Mouse (Mus musculus): Measurements from ENCODE around the gene Lctl.

The Lctl gene

DNA sequence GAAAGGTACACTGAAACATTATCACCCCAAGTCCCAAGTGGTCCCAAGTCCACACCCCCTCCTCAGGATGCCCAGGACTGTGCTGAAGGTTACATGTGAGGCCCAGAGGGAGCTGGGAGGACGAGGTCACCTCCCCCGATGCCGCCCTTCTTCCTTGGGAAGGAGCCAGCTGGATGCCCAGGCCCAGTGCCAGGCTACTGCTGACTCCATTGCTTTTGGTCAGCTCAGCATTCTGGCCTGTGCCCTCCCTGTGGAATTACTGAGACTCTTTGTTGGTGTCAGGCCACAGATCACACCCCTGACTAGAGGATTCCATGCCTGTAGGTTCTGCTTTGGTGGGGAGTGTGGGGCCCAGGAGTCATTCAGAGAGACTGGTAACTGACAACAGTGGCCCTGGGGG, at the start of gene Lctl:
Gene Lctl (plus strand): TSS at position 272 of the 400 bp plus-strand sequence.
- no peak for DNase-seq (ENCODE audit: low spot score)

DNA sequence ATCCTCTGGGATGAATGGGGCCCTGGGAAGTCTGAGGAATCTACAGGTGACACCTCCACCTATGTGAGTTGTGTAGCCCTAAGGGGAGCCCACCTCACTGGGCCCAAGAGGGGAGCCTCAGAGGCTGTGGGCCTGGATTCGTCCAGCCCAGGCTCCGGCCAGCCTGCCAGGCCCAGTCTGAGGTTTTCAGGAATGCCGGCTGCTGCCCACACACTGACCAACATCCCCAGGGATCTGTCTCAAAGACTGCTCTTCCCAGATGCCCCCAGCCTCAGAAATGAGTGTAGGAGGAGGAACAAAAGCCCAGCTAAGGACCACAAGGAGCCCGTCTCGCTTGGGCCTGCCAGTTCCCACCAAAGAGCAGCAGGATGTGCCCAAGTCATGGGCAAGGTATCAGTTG, 49.2 kb upstream of the Lctl start:
- DNase-seq (ENCODE audit: low spot score) = no peak

DNA sequence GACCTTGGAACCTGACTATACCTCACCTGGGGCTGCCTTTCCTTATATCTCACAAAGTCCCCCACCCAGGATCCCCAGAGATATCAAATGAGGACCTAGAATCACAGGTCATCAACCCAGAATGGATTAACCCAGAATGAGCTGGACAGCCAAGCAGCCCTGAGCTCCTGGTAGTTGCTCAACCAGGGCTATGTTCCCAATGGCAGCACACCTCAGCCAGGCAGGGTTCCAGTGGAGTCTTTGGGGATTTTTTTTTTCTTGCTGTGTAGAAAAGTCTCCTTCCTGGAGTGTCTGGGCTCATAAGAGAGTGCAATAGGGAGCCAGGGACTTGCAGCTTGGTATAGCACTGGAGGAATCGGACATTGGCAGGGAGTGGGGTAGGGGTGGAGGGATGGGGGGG, 48.4 kb upstream of the Lctl start:
- no peak for DNase-seq (ENCODE audit: low spot score)

DNA sequence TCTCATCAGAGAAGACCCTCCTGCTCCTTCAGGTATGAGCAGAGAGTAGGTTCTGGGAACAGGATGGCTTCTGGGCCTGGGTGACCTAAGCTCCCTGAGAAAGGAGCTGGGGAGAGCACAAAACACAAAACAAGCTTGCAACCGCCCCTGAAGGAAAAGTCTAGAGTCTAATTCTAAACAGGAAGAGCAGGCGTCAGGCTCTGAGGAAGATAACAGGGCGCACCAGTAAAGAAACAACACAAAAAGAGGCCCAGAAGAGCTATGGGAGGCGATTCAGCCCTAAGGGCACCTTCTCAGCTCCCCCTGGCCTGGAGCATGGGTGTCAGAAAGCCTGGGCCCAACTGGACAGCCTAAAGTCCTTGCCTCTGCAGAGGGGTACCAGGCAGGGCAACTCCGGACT, 47.8 kb upstream of the Lctl start:
- peak; percentile 36 for DNase-seq (ENCODE audit: low spot score)

DNA sequence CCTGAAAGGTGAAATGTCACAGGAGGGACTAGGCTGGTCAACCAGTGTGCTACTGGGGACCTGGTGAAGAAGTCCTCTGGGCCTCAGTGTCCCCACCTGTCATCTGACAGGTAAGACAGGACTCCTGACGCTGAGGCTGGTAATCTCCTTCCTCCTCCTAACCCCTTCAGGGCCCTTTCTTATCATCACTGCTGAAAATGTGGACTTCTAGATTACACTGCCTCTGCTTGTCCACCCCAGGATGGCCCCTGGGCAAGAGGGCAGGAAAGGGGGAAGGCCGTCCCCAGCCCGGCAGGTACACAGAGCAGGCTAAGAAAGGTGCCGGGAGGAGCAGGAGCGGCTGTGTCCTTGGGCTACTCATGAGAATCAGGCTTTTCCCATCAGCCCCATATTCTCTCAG, 46.3 kb upstream of the Lctl start:
- no peak for DNase-seq (ENCODE audit: low spot score)

DNA sequence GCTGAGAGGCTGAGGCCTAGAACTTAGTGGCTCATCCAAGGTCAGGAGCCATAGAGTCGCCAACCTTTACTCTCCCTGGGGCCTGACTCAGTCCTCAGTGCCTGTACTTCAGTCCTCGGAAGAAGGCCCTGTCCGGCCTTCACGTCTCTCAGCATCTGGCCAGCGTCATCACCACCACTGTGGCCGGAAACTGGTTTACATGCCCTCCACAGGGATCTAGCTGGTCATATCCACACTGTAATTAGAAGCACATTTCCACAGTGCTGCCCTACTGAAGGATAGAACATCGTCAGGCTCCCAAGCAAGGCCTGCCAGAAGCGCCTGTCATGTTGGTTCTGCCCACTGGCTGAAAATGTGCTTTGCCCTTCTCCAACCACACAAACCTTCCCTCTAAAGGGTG, 42.1 kb upstream of the Lctl start:
- no peak for DNase-seq (ENCODE audit: low spot score)

DNA sequence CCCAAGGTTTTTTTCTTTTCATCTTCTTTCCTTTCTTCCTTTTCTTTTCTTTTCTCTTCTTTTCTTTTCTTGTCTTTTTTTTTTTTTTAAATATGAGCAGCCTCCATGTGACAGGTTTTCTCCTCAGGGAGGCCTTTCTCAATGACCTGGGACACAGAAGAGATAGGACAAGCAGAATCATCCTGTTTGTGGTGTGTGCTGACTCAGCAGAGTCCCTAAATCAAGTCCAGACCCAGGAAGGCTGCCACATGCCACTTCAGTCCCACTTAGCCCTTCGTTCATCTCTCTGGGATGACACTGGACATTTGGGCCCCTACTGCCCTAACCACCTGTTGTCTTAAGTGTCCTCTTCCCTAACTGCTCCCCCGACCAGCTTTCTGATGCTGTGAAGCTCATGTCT, 40.5 kb upstream of the Lctl start:
- DNase-seq (ENCODE audit: low spot score) = no peak

DNA sequence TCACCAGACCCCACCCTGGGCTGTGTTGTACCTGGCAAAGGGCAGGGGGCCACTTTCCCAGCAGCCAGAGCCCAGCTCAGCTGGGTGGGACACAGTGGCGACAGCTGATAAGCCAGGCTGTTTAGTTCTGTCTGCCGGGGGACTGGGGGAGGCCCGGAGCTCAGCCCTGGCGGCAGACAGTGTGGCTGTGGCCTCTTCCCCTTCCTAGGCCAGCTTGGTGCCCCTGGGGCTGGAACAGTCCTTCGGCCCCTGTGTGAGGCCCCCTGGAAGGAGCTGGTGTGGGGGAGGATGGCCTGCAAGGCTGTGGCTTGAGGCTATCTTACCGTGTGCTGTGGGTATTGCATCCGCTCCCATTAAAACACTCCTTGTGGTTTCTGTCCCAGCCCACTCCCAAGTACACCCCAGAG, 38.6 kb upstream of the Lctl start:
- DNase-seq (ENCODE audit: low spot score) = peak; percentile 46

DNA sequence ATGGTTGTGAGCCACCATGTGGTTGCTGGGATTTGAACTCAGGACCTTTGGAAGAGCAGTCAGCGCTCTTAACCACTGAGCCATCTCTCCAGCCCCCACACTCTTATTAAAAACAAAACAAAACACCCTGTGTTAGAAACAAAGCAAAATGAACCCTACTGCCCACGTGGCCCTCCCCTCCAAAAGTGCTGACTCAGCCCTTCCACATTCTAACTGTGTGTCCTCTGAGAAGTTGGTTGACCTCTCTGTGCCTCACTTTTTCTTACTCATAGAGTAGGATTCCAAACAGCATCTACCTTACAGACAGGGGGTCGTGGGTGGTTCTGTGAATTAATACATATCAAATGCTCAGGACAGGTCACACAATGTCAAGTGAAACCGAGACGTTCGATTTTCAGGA, 37.0 kb upstream of the Lctl start:
- DNase-seq (ENCODE audit: low spot score) = no peak

DNA sequence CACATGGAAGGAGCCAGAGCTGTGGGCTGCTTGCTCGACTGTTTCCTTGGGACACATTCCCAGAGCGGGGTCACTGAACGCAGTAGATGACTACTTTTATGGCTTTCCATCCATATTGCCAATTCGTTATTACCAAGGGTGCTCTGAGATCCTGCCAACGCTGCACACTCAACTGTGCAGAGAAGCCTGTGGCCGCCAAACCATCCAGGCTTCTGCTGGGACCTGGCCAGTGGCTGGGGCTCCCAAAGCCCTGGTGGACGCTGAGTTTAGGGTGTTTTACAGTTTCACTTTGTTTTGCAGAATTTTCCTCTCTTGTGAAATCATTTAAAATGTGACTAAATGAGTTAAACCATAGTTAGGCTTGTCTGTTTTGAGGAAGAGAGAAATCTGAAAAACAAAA, 32.7 kb upstream of the Lctl start:
- no peak for DNase-seq (ENCODE audit: low spot score)

DNA sequence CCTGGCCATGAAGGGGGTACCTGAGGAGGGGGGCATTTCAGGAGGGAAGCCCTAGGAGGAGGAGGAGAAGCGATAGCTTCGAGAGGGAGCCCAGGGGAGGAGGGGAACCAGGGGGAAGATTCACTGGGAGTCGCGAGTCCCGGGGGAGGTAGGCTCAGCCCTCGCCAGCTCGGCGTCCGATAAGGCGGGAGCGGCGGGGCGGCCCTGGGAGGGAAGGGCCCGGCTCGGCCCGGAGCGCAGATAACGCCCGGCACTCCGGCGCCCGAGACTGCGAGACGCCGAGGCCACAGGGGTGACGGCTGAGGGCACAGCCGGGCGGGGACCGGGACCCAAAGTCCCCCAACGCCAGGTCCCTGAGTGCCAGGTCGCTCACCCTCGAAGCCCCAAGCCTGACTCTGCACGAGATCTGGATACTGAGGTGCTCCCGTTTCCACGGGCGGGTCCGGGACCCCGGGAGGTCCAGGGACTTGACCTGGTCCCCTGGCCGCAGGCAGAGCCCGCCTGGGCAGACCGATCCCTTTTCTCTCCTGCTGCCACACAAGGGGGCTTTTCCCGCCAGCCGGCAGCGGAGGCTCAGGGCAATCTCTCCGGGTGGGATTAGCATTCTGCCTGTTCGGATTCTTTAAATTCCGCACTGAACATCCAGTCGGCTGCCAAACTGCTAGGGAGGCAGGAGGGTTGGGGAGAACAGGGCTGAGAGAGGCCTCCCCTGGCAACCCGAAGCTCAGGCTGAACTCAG, 32.1 kb upstream of the Lctl start:
- peak; percentile 42 for DNase-seq (ENCODE audit: low spot score)

DNA sequence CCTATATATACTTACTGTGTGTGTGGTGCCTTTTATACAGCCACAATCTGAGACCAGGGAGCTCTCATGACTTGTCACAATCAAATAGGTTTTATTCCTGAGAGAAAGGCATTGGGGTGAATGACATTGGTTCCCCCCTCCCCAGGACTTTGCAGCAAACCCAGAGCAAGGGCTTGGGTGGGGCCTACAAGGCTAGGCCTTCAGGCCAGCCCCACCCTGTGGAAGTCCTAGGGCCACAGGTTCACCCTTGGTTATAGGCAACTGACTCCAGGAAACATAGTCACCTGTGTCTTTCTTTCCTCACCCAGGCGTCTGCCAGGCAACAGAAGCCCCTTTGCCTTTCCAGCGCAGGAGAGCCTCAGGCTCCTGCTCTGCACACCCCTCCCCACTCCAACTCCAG, 31.0 kb upstream of the Lctl start:
- no peak for DNase-seq (ENCODE audit: low spot score)

DNA sequence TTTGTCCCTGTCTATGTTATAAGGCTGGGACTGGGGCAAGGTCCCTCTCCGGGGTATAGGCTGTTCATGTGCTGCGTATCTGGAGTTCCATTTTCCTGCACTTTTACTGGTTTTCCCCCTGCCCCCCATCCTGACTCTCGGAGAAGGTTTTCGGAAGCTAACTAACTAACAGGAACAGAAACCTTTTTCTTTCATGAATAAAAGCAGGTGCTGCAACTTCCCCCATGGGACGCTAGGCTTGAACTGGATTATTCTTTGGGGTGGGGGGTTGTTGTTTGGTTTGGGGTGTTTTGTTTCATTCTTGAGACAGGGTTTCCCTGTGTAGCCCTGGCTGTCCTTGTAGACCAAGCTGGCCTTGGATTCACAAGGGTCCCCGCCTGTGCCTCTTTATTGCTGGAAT, 30.4 kb upstream of the Lctl start:
- DNase-seq (ENCODE audit: low spot score) = no peak

DNA sequence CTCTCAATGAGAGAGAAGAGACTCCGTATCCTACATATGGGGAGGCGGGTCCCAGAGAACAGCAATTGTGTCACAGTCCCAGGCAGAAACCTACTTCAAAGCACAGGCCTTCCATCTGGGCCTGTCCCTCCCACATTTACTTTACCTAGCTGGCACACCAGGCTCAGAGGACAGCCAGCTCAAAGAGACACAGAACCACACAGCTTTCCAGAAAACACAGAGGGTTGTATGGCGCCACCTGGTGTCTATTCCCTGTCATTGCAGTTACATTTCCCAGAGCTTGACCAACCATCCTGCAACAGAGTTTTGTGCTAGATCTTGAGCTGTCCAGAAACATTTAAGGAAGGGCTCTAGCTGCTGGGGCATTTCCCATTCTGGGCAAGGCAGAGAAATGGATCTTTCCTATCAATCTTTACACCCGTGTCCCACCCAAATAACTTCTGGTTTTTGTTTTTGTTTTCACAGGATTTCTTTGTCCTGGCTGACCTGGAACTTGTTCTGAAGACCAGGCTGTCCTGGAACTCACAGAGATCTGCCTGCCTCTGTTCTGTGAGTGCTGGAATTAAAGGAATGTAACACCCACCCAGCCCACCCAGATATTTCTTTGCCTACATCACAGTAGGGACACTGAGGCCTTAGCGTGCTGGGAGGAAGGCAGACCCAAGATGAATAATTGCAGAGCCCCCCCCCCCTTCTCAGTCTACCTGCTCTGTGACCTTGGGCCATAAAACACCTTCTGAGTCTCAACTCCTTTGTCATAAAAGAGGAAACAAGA, 29.3 kb upstream of the Lctl start:
- peak; percentile 84 for DNase-seq (ENCODE audit: low spot score)

DNA sequence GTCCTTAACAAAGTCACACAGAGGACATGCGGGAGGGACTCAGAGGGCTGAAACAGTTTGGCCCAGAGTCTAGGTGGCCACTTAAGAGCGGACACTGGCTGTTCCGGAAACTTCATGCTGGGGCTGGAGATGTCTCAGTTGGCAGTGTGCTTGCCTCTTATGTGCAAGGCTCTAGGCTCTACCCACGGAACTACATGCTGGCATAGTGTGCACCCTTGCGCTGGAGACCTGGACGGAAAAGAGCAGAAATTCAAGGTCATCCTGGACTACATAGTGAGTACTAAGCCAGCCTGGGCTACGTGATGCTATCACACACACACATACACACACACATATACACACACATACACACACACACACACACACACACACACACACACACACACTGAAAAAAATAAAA, 28.6 kb upstream of the Lctl start:
- no peak for DNase-seq (ENCODE audit: low spot score)

DNA sequence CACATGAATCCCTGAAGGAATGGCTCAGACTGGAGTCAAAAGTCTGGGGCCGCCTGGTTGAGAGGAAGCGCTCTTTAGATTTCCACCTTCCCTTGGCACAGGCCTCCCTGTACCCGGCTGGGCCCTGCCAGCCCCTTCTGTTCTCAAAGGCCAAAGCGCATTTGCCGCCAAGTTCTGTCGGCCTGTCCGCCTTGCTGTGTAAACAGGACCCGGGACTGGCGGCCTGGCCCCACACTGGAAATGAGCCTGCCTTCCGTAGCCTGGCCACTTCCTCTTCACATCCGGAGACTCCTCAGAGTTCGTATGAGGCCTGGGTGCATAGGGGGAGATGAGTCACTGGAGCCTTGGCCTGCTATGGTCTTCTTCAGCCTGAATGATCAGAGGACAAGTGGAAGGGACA, 27.9 kb upstream of the Lctl start:
- DNase-seq (ENCODE audit: low spot score) = peak; percentile 89

DNA sequence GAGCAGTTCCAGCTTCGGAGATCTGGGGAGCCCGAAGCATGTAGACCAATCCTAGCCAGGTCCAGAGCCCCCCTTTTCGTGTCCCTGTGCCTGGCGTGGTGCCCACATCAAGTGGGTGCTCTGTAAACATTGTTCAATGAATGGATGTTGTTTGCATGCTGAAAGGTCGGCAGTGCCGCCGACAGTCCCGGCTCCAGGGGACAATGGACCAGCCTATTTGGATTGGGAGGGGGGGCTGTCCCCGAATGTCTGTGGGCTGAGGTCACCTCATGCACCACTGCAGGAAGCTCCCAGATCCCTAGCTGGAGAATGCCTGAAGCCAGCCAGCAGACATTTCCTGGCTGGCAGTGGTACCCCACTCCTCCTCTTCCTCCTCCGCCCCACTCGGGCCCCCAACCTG, 22.9 kb upstream of the Lctl start:
- peak; percentile 90 for DNase-seq (ENCODE audit: low spot score)

DNA sequence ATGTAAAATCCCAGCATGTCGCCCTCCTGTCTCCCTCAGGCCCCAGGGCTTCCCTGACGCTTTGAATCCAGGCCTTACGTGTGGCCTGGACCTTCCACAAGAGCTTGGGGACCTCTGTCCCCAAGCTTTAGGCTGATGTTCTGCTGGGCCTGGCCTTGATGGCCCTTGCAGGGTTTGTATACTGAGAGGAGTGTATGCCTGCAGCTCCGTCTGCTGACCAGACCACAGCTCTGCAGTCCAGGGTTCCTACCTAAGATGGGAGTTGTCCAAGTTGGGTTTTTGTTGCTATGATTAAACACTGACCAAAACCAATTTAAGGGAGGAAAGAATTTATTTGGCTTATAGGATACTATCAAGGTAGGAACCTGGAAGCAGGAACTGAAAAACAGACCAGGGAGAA, 18.7 kb upstream of the Lctl start:
- DNase-seq (ENCODE audit: low spot score) = peak; percentile 42

DNA sequence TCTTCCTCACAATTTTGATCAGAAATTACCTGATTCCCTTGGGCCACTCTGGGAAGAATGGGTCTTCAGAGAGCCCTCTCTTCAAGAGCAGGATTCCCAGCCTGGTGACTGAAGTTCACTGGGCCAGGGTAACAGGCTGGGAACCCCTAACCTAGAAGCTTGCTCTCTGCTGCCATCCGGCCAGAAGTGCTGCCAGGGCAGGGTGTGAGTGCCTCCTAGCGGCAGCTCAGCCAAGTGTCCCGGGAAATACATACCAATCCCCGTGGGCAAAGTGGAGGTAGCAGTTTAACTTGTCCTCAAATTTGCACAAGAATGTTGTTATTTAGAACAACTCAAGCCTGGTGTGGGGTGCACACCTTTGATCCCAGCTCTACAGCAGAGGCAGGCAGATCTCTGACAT, 16.5 kb upstream of the Lctl start:
- peak; percentile 77 for DNase-seq (ENCODE audit: low spot score)

DNA sequence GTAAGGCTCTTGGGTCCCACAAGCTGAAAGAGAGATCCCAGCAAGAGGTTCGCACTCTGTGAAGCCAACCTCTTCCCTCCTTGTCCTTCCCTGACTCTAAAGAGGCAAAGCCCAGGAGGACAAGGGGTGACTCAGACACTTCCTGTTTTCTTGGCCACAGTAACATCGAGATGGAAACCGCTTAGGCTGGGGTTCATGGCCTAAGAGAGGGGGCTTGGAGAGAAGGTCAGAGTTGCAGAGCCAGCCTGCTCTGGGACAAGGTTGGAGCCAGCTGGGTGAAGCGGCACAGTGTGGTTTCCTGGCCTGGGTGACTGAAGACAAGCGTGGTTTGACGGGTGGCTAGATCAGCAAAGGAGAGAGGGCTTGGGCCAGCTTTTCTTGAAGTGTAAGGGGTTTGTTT, 11.6 kb upstream of the Lctl start:
- no peak for DNase-seq (ENCODE audit: low spot score)

DNA sequence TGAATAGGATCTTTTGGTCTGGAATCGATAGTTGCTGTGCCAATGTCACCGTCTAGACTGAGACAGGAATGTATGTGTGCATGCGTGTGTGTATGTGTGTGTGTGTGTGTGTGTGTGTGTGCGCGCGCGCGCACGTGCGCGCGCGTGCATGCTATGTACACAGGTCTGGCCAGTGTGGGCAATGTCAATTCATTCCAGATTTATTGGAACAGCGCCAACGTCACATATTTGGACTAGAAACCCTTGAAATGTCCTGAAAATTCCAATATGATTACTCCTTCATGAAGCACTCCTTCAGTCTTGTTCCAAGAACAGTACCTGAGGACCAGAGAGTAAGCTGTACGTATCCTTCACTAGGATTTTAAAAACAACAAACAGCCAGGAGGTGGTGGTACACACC, 6.4 kb upstream of the Lctl start:
- DNase-seq (ENCODE audit: low spot score) = no peak

DNA sequence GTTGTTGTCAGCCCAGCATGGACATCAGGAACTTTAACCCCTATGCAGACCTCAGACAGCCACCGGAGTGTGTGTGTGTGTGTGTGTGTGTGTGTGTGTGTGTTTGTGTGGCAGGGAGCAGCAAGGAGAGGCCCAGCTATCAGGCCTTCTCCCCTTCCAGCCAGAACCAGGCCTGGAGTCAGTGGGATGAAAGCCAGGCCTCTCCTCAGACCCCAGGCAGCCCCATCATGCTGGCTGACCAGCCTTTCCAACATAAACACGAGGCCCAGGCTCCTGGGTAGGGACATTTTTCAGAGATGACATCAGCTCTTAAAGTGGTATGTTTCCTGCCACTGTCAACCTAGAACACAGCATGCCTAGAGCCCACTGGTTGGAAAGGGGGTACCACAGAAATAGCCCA, 2.3 kb upstream of the Lctl start:
- DNase-seq (ENCODE audit: low spot score) = no peak

DNA sequence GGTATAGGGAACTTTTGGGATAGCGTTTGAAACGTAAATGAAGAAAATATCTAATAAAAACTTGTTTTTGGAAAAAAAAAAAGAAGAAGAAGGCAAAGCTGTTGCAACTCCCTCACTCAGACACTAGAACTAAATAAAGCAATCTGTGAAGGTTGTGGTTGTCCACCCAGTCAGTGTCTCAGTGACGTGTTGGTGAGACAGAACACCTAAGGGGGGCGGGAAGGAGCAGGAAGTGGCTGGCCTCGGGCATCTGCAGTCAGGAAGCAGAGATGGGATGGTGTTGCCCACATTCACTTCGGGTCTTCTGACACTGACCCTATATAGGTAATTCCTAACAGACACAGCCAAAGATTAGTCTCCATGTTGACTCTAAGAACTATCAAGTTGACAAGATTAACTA, 1.2 kb upstream of the Lctl start:
- DNase-seq (ENCODE audit: low spot score) = no peak

DNA sequence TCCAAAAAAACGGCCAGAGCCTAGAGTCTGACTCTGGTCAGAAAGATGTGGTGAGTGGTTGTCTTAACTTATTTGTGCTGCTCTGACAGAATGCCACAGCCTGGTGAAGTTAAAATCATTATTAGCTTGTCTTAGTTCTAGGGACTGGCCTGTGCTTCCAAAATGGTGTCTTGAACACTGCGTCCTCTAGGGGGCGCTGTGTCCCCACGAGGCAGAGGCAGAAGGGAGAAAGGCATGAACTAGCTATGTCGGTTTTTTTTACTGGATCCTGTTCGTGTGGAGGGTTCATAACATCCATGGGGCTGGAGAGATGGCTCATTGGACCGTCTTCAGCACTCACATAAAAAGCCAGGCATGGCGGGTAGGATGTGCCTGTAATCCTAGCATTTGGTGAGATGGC, 3.0 kb downstream of the Lctl start:
- DNase-seq (ENCODE audit: low spot score) = peak; percentile 28

Measured in lung, postnatal 25 days (tissue).